In genomic region chr7:142387419-142388148, GRCm38 (mm10) we compare ENCODE assay signal across 1 mouse cellular context.
TF ChIP-seq lines count a peak whose summit lies in the region.

Gene Ctsd (minus strand): TSS chr7:142388038.

TF ChIP-seq in CH12.LX, 34 proteins besides CTCF, POLR2A, EP300 and RAD21 (continued from another document):
- peak; percentile 72 for TF ChIP-seq MXI1 (IDR thresholded peaks at IDR 0.05; ENCODE audit: low read depth, low read length)
